Mouse (Mus musculus) adrenal gland, postnatal 36 days (tissue): Measurements from ENCODE around the gene Rin2. TPM values are rescaled to one million over a fixed set of nuclear protein-coding genes. Genes with fewer than 3 reads are reported as not detected.
A peak's percentile ranks its signal among the peaks of the same experiment; 100 is the strongest.

ENCODE experiments used
- DNase-seq, 2 experiments: peaks; one replicate each; pipeline ENCODE4 v3.0.0; 2021; ENCODE audit warnings: mixed read lengths in 1 of 2
- total RNA-seq, 2 experiments: library from RNA; stranded (reverse); gene quantifications; 2 replicates each; pipeline ENCODE4 v1.2.3; 2021

Rin2 gene
- total RNA-seq, 2 experiments from 2014 or later = 29.3 to 41.4 TPM

DNA sequence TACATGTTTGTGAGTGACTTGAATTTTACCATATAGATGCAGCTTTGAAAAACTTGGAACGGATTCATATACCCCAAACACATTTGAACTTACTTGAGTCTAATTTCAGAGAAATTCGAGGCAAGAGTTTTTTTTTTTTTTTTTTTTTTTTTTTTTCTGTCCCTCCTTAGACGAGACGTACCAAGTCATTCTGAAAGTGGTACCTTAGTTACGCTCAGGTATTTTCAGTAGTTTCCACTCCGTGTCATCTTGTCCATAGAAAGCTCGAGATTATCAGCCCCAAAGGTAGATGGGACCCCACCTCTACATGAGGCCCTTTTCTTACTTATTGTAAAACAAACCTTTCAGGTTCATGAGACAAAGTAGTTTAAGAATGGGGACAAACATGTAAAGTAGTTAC, 55.9 kb downstream of the Rin2 start:
- DNase-seq = no peak

- DNase-seq = no peak
Observed at GRCm38 (mm10) chr2:145735079-145735478, 60.1 kb downstream of the Rin2 start.

- DNase-seq = no peak
Observed at GRCm38 (mm10) chr2:145736543-145736942, 61.5 kb downstream of the Rin2 start.

DNA sequence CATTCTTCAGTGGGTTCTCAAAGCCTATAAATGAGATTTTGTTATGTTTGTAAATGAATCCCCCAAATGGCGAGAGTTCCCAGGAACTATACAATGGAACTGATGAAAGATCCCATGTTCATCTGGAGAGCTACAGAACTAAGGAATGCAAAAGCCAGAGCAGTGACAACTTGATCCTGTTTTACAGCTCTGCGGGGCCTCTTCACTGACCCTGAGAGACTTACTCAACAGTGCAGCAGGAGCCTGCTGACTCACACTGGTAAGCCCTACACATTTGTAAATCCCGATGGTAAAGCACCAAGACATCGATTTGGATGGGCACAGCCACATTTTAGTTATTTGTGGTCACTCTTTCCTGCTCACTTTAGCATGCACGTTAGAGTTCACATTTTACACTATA, 62.2 kb downstream of the Rin2 start:
- DNase-seq = peak; percentile 35 to 36

GRCm38 (mm10) chr2:145740729-145741128, 65.7 kb downstream of the Rin2 start:
- no peak for DNase-seq

GRCm38 (mm10) chr2:145742795-145743710, 68.0 kb downstream of the Rin2 start:
- DNase-seq = no peak

- no peak for DNase-seq
Observed at GRCm38 (mm10) chr2:145746406-145746805, 71.4 kb downstream of the Rin2 start.

- no peak for DNase-seq
Observed at GRCm38 (mm10) chr2:145749645-145750044, 74.6 kb downstream of the Rin2 start.

DNA sequence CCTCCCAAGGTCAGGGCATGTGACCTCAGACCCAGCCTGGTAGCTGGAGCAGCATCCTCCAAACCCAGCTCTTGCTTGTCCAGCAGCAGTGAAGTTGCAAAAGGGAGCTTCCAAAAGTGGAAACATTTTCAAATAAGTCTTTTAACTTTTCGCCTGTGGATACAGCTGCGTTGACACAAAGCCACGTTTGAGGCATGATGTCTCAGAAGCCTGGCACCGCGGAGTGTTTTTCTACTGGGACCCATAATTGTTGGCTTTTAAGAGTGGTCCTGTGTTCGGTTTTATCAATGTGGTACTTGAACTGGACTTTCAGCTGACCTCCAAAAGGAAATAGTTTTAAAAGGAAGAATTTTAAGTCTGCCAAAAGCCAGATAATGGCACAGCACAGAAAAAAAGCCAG, 77.6 kb downstream of the Rin2 start:
- no peak for DNase-seq

GRCm38 (mm10) chr2:145753973-145754372, 79.0 kb downstream of the Rin2 start:
- DNase-seq = no peak

GRCm38 (mm10) chr2:145755864-145756822, 81.1 kb downstream of the Rin2 start:
- no peak for DNase-seq

- DNase-seq = no peak
Observed at GRCm38 (mm10) chr2:145760121-145760520, 85.1 kb downstream of the Rin2 start.

DNA sequence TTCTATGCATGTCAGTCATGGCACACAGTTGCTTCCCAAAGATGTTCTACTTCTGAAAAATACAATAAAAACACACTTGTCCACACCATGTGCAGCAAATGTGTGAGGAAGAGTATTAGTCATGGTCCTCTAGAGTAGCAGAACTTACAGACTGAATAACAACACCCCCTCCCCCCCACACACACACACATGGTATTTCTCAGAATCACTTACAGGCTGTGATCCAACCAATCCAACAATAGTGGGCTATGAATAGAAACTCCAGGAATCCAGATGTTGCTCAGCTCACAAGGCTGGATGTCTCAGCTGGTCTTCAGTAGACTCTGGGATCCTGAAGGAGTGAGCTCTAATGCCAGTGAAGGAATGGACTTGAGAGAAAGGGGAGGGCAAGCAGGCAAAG, 86.4 kb downstream of the Rin2 start:
- no peak for DNase-seq

DNA sequence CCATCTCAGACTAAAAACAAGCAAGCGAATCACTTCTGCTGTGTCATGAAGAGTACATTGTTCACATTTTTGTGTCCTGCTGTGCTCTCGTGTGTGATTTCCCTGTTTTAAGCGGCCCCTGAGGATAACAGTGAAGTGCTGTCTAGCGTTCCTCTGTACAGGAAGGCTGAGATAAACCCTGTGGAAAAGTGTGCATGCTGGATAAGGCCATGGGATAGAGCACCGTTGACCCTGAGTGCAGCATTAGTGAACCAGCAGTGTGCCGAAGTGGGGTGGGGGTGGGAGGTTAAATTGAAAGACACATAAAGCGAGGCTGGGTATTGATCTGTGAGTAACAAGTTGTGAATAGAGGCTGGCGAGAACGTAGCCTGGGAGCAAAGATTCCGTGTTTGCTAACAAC, 94.9 kb downstream of the Rin2 start:
- no peak for DNase-seq

DNA sequence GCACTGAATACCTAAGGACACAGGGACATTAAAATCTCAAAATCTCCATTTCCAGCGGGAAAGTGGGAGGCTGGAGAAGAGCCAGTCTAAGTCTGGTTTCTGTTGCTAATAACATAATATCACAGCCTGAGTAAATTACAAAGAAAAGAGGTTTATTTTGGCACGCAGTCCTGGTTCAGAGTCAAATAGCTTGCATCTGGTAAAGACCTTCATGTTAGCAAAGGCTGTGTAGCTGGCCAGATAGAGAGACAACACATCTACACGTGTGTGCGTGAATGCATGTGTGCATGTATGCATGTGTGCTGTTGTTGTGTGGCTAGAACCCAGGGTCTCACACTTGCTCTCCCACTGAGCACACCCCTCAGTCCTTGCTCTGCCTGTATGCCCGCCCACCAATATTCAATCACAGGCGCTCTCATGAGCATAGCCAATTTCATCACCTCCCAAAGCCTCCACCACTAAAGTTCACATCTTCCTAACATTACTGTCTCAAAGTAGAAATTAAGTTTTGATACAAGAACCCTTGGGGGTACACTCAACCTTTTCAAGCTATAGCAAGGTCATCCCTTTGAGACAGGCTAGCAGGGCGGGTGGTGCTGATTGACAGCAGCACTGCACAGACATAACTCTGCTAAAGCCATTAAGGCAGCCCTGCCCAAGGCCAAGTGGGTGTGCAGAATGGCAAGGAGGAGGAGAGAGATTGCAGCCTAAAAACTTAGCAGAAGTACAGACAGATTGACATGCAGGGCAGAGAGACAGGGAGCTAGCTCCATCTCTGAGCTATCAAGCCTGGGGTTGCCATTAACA, 95.9 kb downstream of the Rin2 start:
- DNase-seq = no peak

DNA sequence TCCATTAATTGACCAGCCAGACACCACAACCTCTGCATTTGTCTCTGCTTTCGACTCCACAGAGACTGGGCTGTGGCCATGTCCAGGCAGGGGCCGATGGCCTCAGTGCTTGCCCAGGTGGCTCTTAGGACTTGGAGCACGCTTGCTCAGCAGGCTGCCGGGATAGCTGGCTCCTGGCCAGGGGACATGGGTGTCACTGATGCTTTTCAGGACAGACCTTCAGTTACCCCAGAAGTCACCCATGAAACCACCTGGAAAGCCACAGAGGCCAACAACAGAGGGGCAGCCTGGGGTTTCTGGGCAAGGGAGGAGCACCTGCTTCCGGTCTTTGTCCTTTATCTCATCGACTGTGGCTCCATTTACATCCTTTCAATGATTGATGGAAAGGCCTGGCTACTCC, 108.2 kb downstream of the Rin2 start:
- peak in 1 of 2 experiments; percentile 60 for DNase-seq

DNA sequence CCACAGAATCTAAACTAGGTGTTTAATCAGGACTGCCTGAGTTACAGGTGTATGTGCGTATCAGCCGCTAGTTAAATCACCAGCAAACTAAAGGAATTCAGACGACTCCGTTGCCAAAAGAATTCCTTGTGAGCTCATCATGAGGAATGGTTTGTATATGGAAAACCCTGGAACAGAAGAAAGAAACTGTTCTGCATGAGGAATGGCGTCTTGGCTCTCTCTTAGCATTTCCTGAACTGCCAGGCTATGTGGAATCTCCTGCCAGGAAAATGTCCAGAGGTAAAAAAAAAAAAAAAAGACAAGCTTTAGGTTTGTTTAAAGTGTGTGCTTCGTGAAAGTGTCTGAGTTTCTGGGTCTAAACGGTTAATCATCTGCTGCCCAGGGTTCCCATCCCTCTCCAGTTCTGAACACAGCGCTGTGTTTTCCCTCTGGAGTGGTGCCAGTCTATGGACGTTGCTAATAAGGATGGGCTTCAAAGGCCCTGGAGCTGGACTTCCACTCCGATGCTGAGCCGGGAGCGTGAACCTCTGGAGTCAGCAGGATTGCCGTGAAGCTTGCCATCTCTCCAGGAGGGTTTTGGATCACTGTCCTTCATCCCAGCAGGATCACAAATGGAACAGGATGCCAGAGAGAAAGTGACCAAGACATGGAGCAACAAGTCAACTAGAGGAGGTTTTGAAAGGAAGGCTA, 109.4 kb downstream of the Rin2 start:
- no peak for DNase-seq

DNA sequence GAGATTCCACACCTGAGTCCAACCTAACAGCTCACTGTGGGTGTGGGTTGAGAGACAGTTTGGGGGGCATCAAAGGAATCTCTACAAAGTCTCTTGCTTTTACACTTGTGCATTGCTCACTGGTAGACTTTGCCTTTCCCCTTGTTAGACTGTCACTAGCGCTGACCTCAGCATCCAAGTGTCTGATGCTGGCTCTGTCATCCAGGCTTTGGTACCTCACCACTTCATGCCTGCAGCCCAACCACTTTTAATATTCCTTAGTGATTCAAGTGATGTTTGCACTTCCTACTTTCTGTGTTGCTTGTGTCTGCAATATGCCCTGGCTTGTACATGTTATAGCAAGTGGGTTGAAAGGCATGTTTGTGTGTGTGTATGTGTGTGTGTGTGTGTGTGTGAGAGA, 109.9 kb downstream of the Rin2 start:
- DNase-seq = no peak

GRCm38 (mm10) chr2:145785758-145786617, 111.0 kb downstream of the Rin2 start:
- DNase-seq = peak; percentile 67 to 82

DNA sequence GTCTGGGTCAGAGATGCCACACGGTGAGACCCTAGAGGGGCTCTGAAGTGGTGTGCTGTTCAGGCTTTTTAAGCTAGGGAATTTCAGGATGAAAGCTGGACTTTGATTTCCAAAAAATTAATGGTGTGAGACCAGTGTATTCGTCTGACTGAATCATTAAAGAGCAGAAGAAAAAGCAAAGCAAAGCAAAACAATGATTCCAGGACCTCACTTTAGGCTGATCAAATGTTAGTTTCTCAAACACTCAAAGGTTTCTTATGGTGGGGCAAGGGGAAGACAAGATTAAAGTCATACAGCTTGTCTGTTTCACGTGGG, 111.6 kb downstream of the Rin2 start:
- DNase-seq = no peak

DNA sequence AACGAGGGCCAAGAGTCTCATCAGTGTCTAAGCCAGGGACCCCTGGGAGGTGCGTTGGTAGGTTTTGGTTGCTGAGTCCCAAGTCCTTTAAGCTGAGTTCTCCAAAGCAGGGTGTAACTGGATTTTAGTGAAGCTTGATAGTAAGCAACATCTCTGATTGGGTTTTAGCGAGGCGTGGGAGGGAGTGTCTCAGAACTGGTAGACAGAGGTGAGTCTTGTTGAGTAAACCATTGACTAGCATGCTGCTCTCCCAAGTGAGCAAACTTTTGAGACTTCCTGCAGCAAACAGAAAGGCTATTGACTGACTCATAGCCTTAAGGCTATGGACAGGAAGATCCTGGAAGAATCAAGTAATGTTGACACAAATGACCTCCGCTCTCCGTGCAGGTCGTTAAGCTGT, 112.5 kb downstream of the Rin2 start:
- DNase-seq = no peak
